Mouse (Mus musculus): ENCODE results near the gene Ryr1. TPM values are rescaled to one million over a fixed set of nuclear protein-coding genes. Genes with fewer than 3 reads are reported as not detected.
A peak's percentile ranks its signal among the peaks of the same experiment; 100 is the strongest.

Gene Ryr1
- polyA plus RNA-seq, 1 experiment from 2014 or later: 0.55 TPM

DNA sequence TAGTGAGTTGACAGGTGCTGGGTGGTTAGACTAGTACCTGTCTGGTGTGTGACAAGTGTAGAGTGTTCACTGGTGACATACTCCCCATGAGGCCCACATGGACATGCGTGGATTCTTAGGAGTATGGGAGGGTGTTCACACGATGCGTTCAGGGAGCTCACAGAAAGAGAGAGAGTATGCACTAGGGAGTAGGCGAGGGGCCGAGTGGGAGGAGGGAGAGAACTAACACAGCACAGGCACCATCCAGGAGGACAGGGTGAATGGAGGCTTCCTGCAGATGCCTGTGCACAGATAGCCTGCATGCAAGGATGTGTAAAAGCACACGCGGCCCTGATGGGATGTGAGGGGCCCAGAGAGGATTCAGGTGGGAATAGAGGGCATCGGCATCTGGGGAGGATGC is 102.5 kb downstream of the Ryr1 start:
- Histone ChIP-seq H3K4me3 (ENCODE audit: low read depth, low read length) (no peak overlapping the region), H3K9ac (ENCODE audit: low read length) (no peak overlapping the region; the same call in 1 of the 2 replicates), H3K27me3 (ENCODE audit: control insufficient read depth, insufficient read depth, low read length) (peaks cover 32% of the 10 kb centered on the region), H3K9me3 (ENCODE audit: control insufficient read depth, low read length) (no peaks in the 10 kb centered on the region), H3K36me3 (ENCODE audit: control insufficient read depth, insufficient read depth, low read length) (no peaks in the 10 kb centered on the region), H3K4me1 (ENCODE audit: control insufficient read depth, insufficient read depth, low read length) (peaks cover 6% of the 10 kb centered on the region), H3K4me2 (no peak overlapping the region), H3K27ac (ENCODE audit: low read depth, low read length) (no peak overlapping the region)
- no peak for ATAC-seq (ENCODE audit: low FRiP score)
- DNase-seq (ENCODE audit: low spot score, missing footprints): no peak
- WGBS: 90% methylated on average over 8 of the region's 8 CpGs

DNA sequence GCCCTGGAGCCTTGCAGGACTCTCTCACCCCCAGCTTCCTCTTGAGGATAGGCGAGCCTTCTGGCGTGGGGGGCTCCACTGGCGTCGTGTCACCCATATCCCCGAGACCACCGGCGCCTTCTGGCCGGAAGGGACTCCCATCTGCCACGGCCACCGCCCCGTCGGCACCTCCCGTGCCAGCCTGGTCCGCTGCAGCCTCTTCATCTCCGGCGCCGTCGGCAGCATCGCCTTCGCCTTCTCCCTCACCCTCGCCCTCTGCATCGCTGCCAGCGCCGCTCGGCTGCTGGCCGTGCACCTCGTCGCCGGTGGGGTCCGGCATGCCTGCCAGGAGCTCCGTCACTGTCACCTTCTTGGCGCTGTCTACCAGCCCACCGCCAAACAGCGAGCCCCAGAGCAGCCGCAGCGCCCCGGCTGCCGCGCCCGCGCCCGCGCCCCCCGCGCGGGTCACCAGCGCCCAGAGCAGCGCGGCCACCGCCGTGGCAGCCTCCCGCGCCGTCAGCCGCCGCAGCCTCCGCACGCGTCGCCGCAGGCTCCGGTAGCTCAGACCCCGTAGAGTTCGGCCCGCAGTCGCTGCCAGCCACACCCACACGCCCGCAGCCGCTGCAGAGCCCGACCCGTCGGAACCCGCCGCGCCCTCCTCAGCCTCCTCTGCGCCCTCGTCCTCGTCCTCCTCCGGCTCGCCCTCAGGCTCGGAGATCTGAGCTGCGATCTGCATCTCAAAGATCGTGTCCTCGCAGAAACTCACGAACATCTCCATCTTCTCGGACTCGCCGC is 105.3 kb downstream of the Ryr1 start:
- ATAC-seq (ENCODE audit: low FRiP score) (no peak), DNase-seq (ENCODE audit: low spot score, missing footprints) (peak; percentile 89)
- peak overlapping the region; percentile 55 for H3K4me2 ChIP-seq
- H3K9me3 ChIP-seq (ENCODE audit: control insufficient read depth, low read length): peaks cover 3% of the 10 kb centered on the region; the same call in 1 of the 2 replicates
- H3K4me3 ChIP-seq (ENCODE audit: low read depth, low read length): peak overlapping the region; percentile 36
- 5% methylated on average over 75 of the region's 88 CpGs for WGBS
- H3K9ac ChIP-seq (ENCODE audit: low read length): peak overlapping the region; percentile 48
- H3K4me1 ChIP-seq (ENCODE audit: control insufficient read depth, insufficient read depth, low read length): peaks cover 6% of the 10 kb centered on the region
- H3K27ac ChIP-seq (ENCODE audit: low read depth, low read length): no peak overlapping the region
- H3K27me3 ChIP-seq (ENCODE audit: control insufficient read depth, insufficient read depth, low read length): peaks cover 32% of the 10 kb centered on the region
- no peaks in the 10 kb centered on the region for H3K36me3 ChIP-seq (ENCODE audit: control insufficient read depth, insufficient read depth, low read length)

DNA sequence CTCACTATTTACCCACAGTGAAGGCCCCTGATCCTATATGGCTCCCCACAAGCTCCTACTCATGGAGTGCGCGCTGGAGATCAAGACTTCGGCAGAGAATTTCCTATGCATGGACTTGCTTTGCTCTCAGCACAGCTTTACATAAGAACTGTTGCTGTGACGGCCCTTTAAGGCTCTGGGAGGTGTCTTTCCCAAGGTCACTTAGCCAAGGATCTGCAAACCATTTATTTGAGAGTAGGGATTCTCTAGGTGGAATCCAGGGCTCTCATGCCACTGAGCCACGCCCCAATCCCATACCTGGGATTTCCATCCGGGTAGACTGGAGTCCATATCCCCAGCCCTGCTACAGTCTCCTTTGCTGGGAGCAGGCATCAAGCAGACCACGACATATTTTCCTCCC is 107.8 kb downstream of the Ryr1 start:
- Histone ChIP-seq H3K4me2 (no peak overlapping the region), H3K9ac (ENCODE audit: low read length) (no peak overlapping the region), H3K27ac (ENCODE audit: low read depth, low read length) (no peak overlapping the region), H3K4me3 (ENCODE audit: low read depth, low read length) (no peak overlapping the region), H3K27me3 (ENCODE audit: control insufficient read depth, insufficient read depth, low read length) (peaks cover 32% of the 10 kb centered on the region), H3K4me1 (ENCODE audit: control insufficient read depth, insufficient read depth, low read length) (peaks cover 6% of the 10 kb centered on the region), H3K36me3 (ENCODE audit: control insufficient read depth, insufficient read depth, low read length) (no peaks in the 10 kb centered on the region), H3K9me3 (ENCODE audit: control insufficient read depth, low read length) (peaks cover 3% of the 10 kb centered on the region; the same call in 1 of the 2 replicates)
- DNase-seq (ENCODE audit: low spot score, missing footprints) (no peak), ATAC-seq (ENCODE audit: low FRiP score) (no peak)
- 88% methylated on average over 7 of the region's 7 CpGs for WGBS

DNA sequence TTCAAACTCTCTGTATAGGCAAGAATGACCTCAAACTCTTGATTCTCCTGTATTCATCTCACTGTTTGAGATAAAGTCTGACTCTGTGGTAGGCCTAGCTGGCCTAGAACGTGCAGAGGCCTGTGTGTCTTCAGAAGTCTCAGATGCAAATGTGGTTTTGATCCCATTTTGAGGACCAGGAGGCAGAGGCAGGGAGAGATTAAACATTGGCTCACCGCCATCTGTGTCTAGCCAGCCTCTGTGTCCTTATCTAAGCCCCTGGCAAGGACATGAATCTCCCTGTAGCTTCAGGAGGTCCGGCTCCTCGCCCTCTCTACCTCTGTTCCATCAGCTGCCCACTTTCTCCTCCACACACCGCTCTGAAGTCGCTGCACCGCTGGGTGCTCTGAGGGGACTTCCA is 108.5 kb downstream of the Ryr1 start:
- no peak for DNase-seq (ENCODE audit: low spot score, missing footprints)
- H3K27me3 ChIP-seq (ENCODE audit: control insufficient read depth, insufficient read depth, low read length): peaks cover 32% of the 10 kb centered on the region
- H3K4me1 ChIP-seq (ENCODE audit: control insufficient read depth, insufficient read depth, low read length): peaks cover 6% of the 10 kb centered on the region
- no peak for ATAC-seq (ENCODE audit: low FRiP score)
- 83% methylated on average over 7 of the region's 7 CpGs for WGBS
- H3K9ac ChIP-seq (ENCODE audit: low read length): no peak overlapping the region
- no peak overlapping the region for H3K4me3 ChIP-seq (ENCODE audit: low read depth, low read length)
- H3K36me3 ChIP-seq (ENCODE audit: control insufficient read depth, insufficient read depth, low read length): no peaks in the 10 kb centered on the region
- H3K4me2 ChIP-seq: no peak overlapping the region
- H3K9me3 ChIP-seq (ENCODE audit: control insufficient read depth, low read length): peaks cover 3% of the 10 kb centered on the region; the same call in 1 of the 2 replicates
- no peak overlapping the region for H3K27ac ChIP-seq (ENCODE audit: low read depth, low read length)

DNA sequence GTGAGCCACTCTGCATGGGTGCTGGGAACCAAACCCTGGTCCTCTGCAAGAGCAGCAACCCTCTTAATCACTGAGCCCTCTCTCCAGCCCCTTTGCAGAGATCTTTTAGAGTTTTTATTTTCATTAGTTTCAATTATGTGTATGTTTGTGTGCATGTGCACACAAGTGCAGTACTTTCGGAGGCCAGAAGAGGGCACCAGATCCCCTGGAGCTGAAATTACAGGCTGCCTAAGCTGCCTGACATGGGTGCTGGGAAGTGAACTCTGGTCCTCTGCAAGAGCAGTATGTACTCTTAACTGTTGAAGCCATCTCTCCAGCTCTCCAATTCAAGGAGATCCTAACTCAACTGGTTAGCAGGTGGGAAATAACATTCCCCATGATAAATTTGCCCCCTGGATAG is 110.0 kb downstream of the Ryr1 start:
- peaks cover 6% of the 10 kb centered on the region for H3K4me1 ChIP-seq (ENCODE audit: control insufficient read depth, insufficient read depth, low read length)
- H3K4me3 ChIP-seq (ENCODE audit: low read depth, low read length): no peak overlapping the region
- H3K27me3 ChIP-seq (ENCODE audit: control insufficient read depth, insufficient read depth, low read length): peaks cover 20% of the 10 kb centered on the region
- no peak overlapping the region for H3K27ac ChIP-seq (ENCODE audit: low read depth, low read length)
- H3K4me2 ChIP-seq: no peak overlapping the region
- no peak overlapping the region for H3K9ac ChIP-seq (ENCODE audit: low read length)
- H3K9me3 ChIP-seq (ENCODE audit: control insufficient read depth, low read length): peaks cover 3% of the 10 kb centered on the region; the same call in 1 of the 2 replicates
- ATAC-seq (ENCODE audit: low FRiP score) (no peak), DNase-seq (ENCODE audit: low spot score, missing footprints) (no peak)
- H3K36me3 ChIP-seq (ENCODE audit: control insufficient read depth, insufficient read depth, low read length): no peaks in the 10 kb centered on the region
- 96% methylated on average over 1 of the region's 1 CpGs for WGBS

DNA sequence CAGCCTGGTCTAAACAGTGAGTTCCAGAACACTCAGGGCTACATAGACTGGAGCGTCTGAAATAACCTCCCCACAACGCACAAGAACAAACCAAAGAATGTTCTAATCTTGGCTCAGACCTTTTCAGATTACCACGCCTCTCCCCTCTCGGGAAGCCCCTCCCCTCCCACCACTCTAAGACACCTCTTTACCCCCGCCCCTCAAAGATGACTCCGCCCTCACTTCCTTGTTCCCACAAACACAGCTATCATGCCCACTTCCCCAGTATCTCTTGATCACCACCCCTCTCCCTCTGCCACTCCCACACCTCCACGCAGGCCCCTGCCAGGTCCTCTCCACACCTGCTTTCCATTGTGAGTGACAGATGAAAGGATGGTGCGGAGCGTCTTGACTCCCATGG is 116.3 kb downstream of the Ryr1 start:
- Histone ChIP-seq H3K27ac (ENCODE audit: low read depth, low read length) (no peak overlapping the region), H3K4me3 (ENCODE audit: low read depth, low read length) (no peak overlapping the region), H3K27me3 (ENCODE audit: control insufficient read depth, insufficient read depth, low read length) (no peaks in the 10 kb centered on the region), H3K9me3 (ENCODE audit: control insufficient read depth, low read length) (no peaks in the 10 kb centered on the region), H3K36me3 (ENCODE audit: control insufficient read depth, insufficient read depth, low read length) (no peaks in the 10 kb centered on the region), H3K9ac (ENCODE audit: low read length) (no peak overlapping the region), H3K4me2 (no peak overlapping the region), H3K4me1 (ENCODE audit: control insufficient read depth, insufficient read depth, low read length) (no peaks in the 10 kb centered on the region)
- no peak for ATAC-seq (ENCODE audit: low FRiP score)
- DNase-seq (ENCODE audit: low spot score, missing footprints): no peak
- 77% methylated on average over 9 of the region's 9 CpGs for WGBS

DNA sequence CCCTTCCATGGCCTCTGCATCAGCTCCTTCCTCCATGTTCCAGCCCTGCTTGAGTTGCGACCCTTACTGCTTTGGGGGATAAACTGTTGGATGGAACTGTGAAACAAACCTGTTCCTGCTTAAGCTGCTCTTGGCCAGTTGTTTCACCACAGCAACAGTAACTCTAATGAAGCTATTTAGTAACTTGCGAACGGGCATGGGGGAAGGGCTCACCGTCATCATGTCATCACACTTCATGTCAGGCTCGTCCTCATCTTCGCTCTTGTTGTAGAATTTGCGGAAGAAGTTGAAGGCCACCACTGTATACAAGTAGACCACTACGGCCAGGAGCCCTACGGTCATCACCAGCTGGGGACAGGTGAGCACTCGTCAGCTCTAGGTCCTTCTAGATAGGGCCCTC is 116.8 kb downstream of the Ryr1 start:
- DNase-seq (ENCODE audit: low spot score, missing footprints): no peak
- Histone ChIP-seq H3K9me3 (ENCODE audit: control insufficient read depth, low read length) (no peaks in the 10 kb centered on the region), H3K4me2 (no peak overlapping the region), H3K4me3 (ENCODE audit: low read depth, low read length) (no peak overlapping the region), H3K9ac (ENCODE audit: low read length) (no peak overlapping the region), H3K4me1 (ENCODE audit: control insufficient read depth, insufficient read depth, low read length) (no peaks in the 10 kb centered on the region), H3K27me3 (ENCODE audit: control insufficient read depth, insufficient read depth, low read length) (no peaks in the 10 kb centered on the region), H3K36me3 (ENCODE audit: control insufficient read depth, insufficient read depth, low read length) (no peaks in the 10 kb centered on the region), H3K27ac (ENCODE audit: low read depth, low read length) (no peak overlapping the region)
- no peak for ATAC-seq (ENCODE audit: low FRiP score)
- WGBS: 94% methylated on average over 10 of the region's 10 CpGs

DNA sequence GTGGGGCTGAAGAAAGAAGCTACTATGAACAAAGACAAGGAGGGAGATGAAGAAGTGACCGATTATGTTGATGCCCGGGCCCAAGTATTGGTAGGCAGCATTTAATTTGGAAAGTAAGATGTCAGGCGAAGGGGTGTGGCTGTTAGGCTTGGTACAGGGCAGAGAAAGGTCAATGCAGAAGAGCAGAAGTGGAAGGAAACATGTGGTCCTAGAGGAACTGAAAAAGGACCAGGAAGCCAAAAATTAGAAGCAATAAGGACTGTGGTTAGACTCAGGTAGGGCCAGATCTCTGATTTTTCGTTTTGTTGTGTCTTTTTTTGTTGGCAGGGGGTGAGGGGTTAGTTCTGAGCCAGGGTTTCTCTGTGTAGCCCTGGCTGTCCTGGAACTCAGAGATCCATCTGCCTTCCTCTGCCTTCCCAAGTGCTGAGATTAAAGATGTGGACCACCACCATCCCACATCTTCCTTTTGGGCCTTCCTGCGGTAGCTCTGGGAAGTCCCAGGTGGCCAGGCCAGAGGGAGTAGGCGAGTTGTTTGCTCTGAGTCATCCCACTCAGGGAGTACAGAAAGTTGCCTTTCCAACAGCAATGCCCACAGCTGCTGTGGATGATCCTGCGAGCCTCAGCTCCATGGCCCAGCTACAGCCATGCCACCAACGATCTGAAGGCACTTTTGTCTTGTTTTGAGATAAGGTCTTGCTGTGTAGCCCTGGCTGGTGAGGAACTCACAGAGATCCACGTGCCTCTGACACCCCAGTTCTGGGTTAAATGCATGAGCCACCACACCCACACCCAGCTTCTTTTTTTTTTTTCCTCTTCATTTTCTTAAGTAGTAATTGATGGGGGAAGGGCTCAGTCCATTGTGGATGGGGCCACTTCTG is 117.5 kb downstream of the Ryr1 start:
- no peak overlapping the region for H3K9ac ChIP-seq (ENCODE audit: low read length)
- H3K4me2 ChIP-seq: no peak overlapping the region
- no peak overlapping the region for H3K4me3 ChIP-seq (ENCODE audit: low read depth, low read length)
- H3K36me3 ChIP-seq (ENCODE audit: control insufficient read depth, insufficient read depth, low read length): no peaks in the 10 kb centered on the region
- H3K4me1 ChIP-seq (ENCODE audit: control insufficient read depth, insufficient read depth, low read length): no peaks in the 10 kb centered on the region
- ATAC-seq (ENCODE audit: low FRiP score) (no peak), DNase-seq (ENCODE audit: low spot score, missing footprints) (no peak)
- H3K27ac ChIP-seq (ENCODE audit: low read depth, low read length): no peak overlapping the region
- no peaks in the 10 kb centered on the region for H3K27me3 ChIP-seq (ENCODE audit: control insufficient read depth, insufficient read depth, low read length)
- 80% methylated on average over 9 of the region's 9 CpGs for WGBS
- no peaks in the 10 kb centered on the region for H3K9me3 ChIP-seq (ENCODE audit: control insufficient read depth, low read length)

Data from midbrain, embryonic 11.5 days (tissue).